Mouse (Mus musculus): ENCODE measurements at regions not wholly inside any gene's neighbourhood (a gene's known extent, or its start where the extent isn't known, plus 50 kb on each side); places are given as distances from the start of the nearest gene placed in this dataset.

DNA sequence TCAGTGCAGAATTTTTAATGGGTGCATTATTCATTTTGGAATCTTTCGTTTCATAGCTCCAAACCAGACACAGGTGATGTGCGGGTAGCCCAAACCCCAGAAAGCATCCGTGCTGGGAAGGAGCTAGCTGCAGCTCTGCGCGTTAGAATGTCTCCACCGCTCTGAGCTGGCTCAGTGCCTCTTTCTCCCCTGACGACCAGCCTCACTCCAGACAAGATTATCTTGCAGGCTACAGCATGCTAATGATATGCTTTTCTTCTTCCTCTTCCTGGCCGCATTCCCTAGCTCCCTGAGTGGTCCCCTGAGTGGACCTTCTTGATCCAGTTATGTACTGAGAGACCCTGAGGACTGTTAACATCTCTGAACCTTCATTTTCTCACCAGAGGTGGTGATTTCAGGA lies 624.4 kb upstream of the Fam19a5 start:
- H3K4me3 ChIP-seq (ENCODE audit: insufficient read depth, low read depth, low read length), result no peak overlapping the region
- no peak overlapping the region for H3K27ac ChIP-seq (replicated peaks; ENCODE audit: low read depth, low read length)
- no peaks in the 10 kb centered on the region for H3K4me1 ChIP-seq (ENCODE audit: control insufficient read depth, insufficient read depth, insufficient read length, low read length)

DNA sequence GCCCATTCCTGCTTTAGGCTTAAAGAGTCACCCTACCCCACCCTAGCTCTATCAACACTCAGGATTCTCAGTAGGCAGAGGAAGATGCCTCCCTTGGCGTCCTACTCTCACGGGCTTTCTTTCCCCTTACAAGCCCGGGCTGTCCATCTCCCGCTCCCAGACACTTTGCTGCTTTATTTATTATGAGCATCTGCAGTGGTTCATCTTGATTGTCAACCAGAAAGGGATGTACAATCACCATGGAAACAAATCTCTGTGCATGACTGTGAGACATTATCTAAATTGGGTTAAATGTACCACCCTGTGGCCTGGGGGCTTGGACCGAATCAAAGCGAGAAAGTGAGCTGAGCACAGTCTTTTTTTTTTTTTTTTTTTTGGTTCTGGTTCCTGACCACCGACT lies 623.9 kb upstream of the Fam19a5 start:
- H3K27ac ChIP-seq (replicated peaks; ENCODE audit: low read depth, low read length), result no peak overlapping the region
- no peak overlapping the region for H3K4me3 ChIP-seq (ENCODE audit: insufficient read depth, low read depth, low read length)
- no peaks in the 10 kb centered on the region for H3K4me1 ChIP-seq (ENCODE audit: control insufficient read depth, insufficient read depth, insufficient read length, low read length)

DNA sequence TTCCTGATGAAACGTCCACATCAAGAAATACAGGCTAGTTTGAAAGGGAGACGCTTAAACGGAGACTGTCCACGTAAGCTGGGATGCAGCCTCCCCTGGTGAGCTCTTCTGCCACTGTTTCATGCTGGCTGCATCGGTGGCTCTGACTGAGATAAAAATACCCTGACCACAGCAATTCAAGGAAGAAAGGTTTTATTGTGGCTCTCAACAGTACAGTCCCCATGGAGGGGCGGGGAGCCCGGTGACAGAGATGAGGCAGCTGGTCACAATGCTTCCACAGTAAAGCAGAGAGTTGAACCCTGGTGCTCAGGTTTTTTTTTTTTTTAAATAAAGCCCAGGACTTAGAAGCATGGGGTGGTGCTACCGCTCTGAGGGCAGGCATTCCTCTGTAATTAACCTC lies 622.7 kb upstream of the Fam19a5 start:
- H3K27ac ChIP-seq (replicated peaks; ENCODE audit: low read depth, low read length), result no peak overlapping the region
- no peak overlapping the region for H3K4me3 ChIP-seq (ENCODE audit: insufficient read depth, low read depth, low read length)
- H3K4me1 ChIP-seq (ENCODE audit: control insufficient read depth, insufficient read depth, insufficient read length, low read length), result no peaks in the 10 kb centered on the region

DNA sequence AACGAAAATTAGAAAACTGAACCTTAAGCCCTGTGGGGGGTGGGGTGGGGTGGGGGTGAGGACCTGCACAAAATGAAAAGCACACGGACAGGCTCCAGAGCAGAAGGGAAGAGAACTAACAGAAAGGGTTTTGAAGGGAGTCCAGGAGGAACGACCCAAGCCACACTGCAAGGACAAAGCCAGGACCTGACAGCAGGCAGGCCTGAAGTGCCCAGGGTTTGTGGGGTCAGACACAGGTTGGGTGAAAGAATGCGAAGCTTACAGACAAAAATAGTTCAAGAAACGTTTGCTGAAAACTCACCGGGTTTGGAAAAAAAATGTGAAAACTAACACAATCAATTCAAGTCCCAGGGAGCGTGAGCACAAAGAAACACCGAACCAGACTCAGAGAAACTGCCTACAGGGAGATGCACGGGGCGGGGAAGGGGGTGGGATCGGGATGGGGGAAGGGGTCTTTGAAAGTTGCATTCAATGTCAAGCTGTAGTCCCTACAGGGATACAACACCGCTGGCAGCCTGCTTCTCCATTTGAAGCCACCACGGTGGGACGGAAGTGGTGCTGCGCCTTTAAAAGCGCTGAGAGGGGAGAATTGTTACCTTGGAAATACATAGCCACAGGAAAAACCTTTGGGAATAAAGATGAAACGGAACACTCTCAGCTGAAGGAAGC lies 618.9 kb upstream of the Fam19a5 start:
- Histone ChIP-seq H3K4me3 (ENCODE audit: insufficient read depth, low read depth, low read length) (no peak overlapping the region), H3K27ac (replicated peaks; ENCODE audit: low read depth, low read length) (no peak overlapping the region), H3K4me1 (ENCODE audit: control insufficient read depth, insufficient read depth, insufficient read length, low read length) (no peaks in the 10 kb centered on the region)

DNA sequence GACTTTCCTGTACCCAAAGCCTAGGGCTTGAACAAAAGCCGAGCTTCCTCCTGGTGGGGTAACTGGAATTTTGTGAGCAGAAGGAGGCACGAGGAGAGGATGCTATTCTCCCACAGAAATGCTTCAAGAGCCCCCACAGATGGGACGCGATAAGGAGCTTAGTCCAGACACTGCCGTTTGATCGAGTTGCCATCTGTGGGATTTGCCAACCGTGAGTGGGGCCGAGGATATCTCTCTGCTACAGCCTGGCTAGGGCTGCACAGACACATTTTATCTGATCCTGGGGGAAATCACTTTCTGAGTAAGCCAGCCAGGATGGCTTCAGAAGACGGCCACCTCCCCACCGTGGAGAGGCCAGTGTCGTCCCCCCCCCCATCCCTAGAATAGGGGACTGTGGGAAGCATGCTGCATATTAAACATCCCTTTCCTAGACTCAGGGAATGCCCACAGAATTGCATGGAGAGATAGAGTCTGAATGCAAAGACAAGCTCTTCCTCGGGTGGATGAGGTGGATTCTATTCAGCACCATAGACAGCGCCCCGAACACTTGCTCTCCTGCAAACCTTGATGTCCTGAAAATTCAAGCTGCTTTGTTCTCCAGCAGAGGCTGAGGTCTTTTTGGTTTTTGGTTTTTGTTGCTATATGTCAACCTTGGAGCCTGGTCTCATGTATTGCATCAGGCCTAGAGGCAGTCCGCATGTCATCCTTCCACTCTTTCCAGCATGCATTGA lies 611.6 kb upstream of the Fam19a5 start:
- Histone ChIP-seq H3K4me3 (ENCODE audit: insufficient read depth, low read depth, low read length) (no peak overlapping the region), H3K27ac (replicated peaks; ENCODE audit: low read depth, low read length) (no peak overlapping the region), H3K4me1 (ENCODE audit: control insufficient read depth, insufficient read depth, insufficient read length, low read length) (no peaks in the 10 kb centered on the region)

DNA sequence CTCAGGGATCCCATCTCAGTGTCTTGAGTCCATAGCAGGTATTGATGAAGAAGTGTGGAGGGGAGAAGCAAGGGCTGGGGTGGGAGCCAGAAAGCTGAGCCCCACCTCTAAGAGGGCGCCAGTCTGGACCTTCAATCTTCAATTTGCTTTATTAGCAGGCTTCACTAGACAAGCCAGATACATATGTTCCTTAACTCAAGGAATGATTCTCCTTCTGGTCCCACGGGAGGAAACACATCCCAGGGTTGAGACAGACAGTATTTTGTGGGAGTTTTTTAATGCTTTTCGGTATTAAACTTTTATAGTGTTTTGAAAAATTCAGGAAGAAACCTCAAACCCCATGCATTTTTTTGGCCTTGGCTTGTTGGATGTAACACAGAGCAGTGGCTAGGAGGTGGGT lies 606.7 kb upstream of the Fam19a5 start:
- H3K4me3 ChIP-seq (ENCODE audit: insufficient read depth, low read depth, low read length), result no peak overlapping the region
- no peaks in the 10 kb centered on the region for H3K4me1 ChIP-seq (ENCODE audit: control insufficient read depth, insufficient read depth, insufficient read length, low read length)
- H3K27ac ChIP-seq (replicated peaks; ENCODE audit: low read depth, low read length), result no peak overlapping the region

DNA sequence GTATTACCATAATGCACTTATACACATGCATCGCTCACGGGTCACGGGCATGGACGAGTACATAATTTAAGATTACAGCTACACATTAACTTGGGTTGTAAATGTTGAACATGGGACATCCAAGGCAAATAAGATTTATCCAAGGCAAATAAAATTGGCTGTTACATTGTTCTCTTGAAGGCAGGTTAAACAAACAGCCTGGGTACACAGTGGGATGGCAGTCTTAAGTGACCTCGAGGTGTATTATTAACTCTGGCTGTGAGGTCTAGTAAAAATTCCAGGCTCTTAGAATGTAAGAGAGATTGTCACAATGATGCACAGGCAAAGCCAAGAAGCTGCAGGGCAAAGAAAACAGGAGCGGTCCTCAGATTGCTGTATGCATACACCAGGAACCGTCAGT lies 599.6 kb upstream of the Fam19a5 start:
- Histone ChIP-seq H3K4me1 (ENCODE audit: control insufficient read depth, insufficient read depth, insufficient read length, low read length) (no peaks in the 10 kb centered on the region), H3K27ac (replicated peaks; ENCODE audit: low read depth, low read length) (no peak overlapping the region), H3K4me3 (ENCODE audit: insufficient read depth, low read depth, low read length) (no peak overlapping the region)

DNA sequence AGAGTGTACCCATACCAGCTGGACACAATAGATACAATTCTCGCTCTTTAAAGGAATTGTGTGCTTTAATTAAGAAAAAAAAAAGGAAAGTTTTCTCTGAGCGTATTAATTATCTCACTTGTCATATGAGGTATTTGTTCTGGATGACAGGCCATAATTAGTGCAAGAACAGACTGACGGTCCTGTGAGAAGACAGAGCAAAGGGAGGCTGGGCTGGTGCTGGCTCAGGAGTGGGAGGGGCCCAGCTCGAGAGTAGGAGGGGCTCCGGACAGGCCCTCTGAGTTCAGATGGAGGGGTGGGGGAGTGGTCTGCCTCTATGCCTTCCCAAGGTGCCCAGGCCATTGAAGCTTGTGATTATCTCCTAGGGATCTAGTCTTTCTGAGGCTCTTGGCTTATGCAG lies 591.5 kb upstream of the Fam19a5 start:
- Histone ChIP-seq H3K4me3 (ENCODE audit: insufficient read depth, low read depth, low read length) (no peak overlapping the region), H3K27ac (replicated peaks; ENCODE audit: low read depth, low read length) (no peak overlapping the region), H3K4me1 (ENCODE audit: control insufficient read depth, insufficient read depth, insufficient read length, low read length) (no peaks in the 10 kb centered on the region)

DNA sequence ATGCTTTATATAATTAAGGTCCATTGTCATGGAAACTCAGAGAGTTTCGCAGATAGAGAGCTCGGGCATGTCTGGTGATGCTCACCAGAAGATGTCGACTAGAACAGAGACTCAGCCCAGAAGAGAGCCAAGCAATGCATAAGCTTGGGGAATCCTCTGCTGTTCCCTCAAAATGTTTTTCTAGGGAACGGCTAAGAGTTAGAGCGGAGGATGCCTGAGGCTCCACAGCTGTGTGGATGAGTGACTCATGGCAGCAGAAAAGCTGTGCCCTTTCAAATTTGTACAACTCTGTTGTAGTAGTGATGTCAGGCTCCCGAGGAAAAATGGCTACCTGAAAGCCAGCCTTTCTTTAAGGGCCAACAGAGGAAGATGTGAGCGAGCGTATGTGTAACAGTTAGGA lies 586.2 kb upstream of the Fam19a5 start:
- Histone ChIP-seq H3K4me3 (ENCODE audit: insufficient read depth, low read depth, low read length) (no peak overlapping the region), H3K27ac (replicated peaks; ENCODE audit: low read depth, low read length) (no peak overlapping the region), H3K4me1 (ENCODE audit: control insufficient read depth, insufficient read depth, insufficient read length, low read length) (no peaks in the 10 kb centered on the region)

DNA sequence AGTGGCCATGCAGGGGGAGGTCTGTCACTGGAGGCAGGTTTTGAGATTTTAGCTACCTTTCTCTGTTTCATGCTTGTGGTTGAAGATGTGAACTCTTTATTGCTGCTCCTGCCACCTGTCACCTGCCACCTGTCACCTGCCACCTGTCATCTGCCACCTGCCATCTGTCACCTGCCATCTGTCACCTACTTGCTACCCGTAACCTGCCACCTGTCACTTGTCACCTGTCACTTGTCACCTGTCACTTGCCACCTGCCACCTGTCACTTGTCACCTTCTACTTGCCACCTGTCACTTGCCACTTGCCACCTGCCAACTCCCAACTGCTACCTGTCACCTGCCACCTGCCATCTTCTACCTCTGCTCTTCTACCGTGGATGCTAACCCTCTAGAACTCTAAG lies 581.2 kb upstream of the Fam19a5 start:
- Histone ChIP-seq H3K4me1 (ENCODE audit: control insufficient read depth, insufficient read depth, insufficient read length, low read length) (no peaks in the 10 kb centered on the region), H3K27ac (replicated peaks; ENCODE audit: low read depth, low read length) (no peak overlapping the region), H3K4me3 (ENCODE audit: insufficient read depth, low read depth, low read length) (no peak overlapping the region)

DNA sequence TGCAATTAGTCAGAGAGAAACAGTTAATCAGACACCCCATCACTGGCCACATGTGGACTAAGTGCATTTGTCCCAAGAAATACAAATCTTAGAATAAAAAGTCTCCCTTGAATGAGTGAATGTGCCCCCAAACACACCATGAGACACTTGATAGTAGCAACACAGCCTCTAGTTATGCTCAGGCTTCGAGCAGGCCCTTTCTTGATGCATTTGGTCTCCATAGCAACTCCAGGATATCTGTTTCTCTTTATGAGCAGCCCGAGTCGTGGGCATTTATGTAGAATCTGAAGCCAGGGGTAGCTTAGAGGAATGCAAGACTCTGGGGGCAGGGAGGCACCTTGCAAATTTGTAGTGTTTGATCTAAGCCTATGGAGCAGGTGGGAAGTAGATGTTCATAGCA lies 580.6 kb upstream of the Fam19a5 start:
- no peak overlapping the region for H3K4me3 ChIP-seq (ENCODE audit: insufficient read depth, low read depth, low read length)
- H3K27ac ChIP-seq (replicated peaks; ENCODE audit: low read depth, low read length), result no peak overlapping the region
- no peaks in the 10 kb centered on the region for H3K4me1 ChIP-seq (ENCODE audit: control insufficient read depth, insufficient read depth, insufficient read length, low read length)

DNA sequence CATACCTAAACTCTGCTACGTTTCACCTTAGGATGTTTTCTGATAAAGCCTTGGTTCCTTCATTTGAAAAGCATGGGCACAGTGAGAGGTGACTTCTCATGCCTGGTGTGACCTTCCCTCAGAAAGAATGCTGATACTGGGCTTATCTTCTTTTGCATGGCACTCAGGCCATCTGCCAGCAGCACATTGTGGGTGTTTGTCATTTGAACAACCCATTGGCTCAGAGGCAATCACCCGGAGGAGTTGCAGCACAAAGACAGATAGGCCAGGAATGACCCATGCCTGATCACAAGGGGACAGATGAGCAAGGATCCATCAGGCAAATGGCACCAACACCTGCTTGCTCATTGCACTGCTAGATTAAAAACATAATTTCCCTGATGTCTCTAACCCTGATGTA lies 572.7 kb upstream of the Fam19a5 start:
- Histone ChIP-seq H3K4me3 (ENCODE audit: insufficient read depth, low read depth, low read length) (no peak overlapping the region), H3K4me1 (ENCODE audit: control insufficient read depth, insufficient read depth, insufficient read length, low read length) (no peaks in the 10 kb centered on the region), H3K27ac (replicated peaks; ENCODE audit: low read depth, low read length) (no peak overlapping the region)

DNA sequence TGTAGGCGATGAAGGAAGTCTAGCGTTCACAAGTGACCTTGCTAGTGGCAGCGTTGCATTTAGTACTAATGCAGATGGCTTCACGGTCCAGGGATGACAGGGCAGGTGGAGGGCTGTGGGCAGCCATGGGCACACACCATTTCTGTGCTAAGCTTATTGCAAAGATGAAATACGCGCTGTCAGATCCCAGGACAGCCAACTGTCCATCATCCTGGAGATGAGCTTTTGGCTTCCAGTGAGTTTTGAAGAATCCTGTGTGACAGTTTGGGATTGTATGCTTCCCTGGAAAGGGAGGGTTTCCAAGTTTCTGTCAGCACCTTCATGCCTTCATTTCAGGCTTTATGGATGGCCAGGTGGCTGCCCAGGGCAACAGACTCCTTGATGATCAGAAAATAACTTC lies 547.9 kb upstream of the Fam19a5 start:
- Histone ChIP-seq H3K4me1 (ENCODE audit: control insufficient read depth, insufficient read depth, insufficient read length, low read length) (no peaks in the 10 kb centered on the region), H3K27ac (replicated peaks; ENCODE audit: low read depth, low read length) (no peak overlapping the region), H3K4me3 (ENCODE audit: insufficient read depth, low read depth, low read length) (no peak overlapping the region)

DNA sequence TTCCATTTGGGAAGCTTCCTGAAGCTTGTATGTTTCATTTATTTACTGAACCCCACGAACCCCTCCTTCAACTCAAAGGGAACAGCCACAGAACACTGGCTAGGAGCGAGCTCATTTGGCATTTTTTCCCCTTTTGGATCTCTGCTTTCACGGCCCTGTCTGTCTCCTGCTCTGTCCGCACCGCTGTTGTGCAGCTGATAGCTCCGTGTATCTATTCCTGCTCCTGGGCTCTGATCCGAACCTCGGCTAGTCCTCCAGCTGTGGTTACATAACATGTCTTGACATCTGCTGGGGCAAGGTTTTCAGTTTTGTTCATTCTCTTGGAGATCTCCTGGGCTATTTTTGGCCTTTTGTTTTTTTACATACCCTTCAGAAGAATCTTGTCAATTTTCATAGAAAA lies 525.1 kb upstream of the Fam19a5 start:
- Histone ChIP-seq H3K4me1 (ENCODE audit: control insufficient read depth, insufficient read depth, insufficient read length, low read length) (no peaks in the 10 kb centered on the region), H3K27ac (replicated peaks; ENCODE audit: low read depth, low read length) (no peak overlapping the region), H3K4me3 (ENCODE audit: insufficient read depth, low read depth, low read length) (no peak overlapping the region)

DNA sequence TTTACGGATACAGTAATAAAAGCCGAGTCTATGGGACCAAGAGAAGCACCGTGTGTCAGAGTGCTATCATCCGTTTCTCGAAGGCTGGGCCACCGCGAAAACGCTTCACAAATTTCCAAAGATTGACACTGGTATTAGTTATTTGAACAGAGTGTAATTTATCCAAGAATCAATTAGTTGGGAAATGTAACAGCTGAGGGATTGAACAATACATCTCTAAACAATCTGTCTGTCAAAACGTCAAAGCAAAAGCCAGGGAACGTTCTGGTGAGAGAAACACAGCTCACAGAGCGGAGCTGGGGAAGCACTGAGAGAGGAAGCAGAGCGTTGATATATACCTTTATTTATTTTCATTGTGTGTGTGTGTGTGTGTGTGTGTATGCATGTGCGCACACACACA lies 498.1 kb upstream of the Fam19a5 start:
- no peaks in the 10 kb centered on the region for H3K4me1 ChIP-seq (ENCODE audit: control insufficient read depth, insufficient read depth, insufficient read length, low read length)
- H3K27ac ChIP-seq (replicated peaks; ENCODE audit: low read depth, low read length), result no peak overlapping the region
- H3K4me3 ChIP-seq (ENCODE audit: insufficient read depth, low read depth, low read length), result no peak overlapping the region

DNA sequence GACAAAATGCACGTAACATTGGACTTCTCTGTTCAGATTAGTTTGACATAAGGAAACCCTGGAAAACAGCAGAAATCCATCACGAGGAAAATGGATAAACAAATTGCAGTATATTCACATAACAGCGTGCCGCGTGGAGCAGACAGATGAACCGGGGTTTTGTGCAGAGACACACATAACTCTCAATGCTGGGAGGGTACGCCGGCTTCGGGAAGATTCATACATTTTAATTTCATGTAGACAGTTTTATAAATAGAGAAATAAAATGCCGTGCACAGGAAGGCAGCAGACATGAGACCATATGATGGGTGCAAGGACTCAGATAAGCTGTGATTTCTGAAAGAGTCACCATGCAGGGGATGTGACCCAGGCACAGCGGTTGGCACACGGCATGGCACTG lies 489.9 kb upstream of the Fam19a5 start:
- Histone ChIP-seq H3K4me1 (ENCODE audit: control insufficient read depth, insufficient read depth, insufficient read length, low read length) (no peaks in the 10 kb centered on the region), H3K4me3 (ENCODE audit: insufficient read depth, low read depth, low read length) (no peak overlapping the region), H3K27ac (replicated peaks; ENCODE audit: low read depth, low read length) (no peak overlapping the region)
